ENCODE assay signal across 32 mouse cellular contexts in genomic region chr7:49069396-49069961, GRCm38 (mm10).
DNase-seq lines count a peak whose midpoint lies in the region; ATAC-seq and TF ChIP-seq lines count a peak whose summit lies in the region.
"Had no signal": no experiment of that assay in that cellular context is flagged by ENCODE, and none has a peak within 500 bp of the region (broad histone marks: within the 10 kb centered on the region; RNA-seq: fewer than 3 reads in every experiment).

No protein-coding gene starts in this region.

- H3K9ac ChIP-seq in hindbrain, embryonic 11.5 days (ENCODE audit: low read depth, low read length) = no peak overlapping the region
- no peak overlapping the region for H3K9ac ChIP-seq in liver, adult 2 months (ENCODE audit: low read depth, low read length)
- H3K9ac ChIP-seq: embryonic facial prominence, embryonic 12.5 days; forebrain, embryonic 15.5 days; heart, embryonic 12.5 days; intestine, embryonic 15.5 days; limb, embryonic 13.5 days; liver, embryonic 13.5 days; neural tube, embryonic 15.5 days had no signal

- WGBS in hindbrain, embryonic 10.5 days = 56% methylated on average over 12 of the region's 12 CpGs
- WGBS in hindbrain, embryonic 11.5 days = 45% methylated on average over 12 of the region's 12 CpGs
- 81% methylated on average over 12 of the region's 12 CpGs for WGBS in liver, adult 2 months

- TF ChIP-seq POLR2A in liver, adult 2 months (IDR thresholded peaks at IDR 0.05; ENCODE audit: extremely low read depth, insufficient read depth, low read length) = no peak

- H3K27ac ChIP-seq in hindbrain, embryonic 10.5 days = peak overlapping the region; percentile 60; the same call in 1 of the 2 replicates
- no peak overlapping the region for H3K27ac ChIP-seq in hindbrain, embryonic 11.5 days (ENCODE audit: low read depth, low read length)
- no peak overlapping the region for H3K27ac ChIP-seq in liver, adult 2 months (replicated peaks; ENCODE audit: insufficient read depth, low read depth, low read length)
- H3K27ac ChIP-seq: embryonic facial prominence, embryonic 12.5 days; forebrain, embryonic 10.5 days; forebrain, embryonic 15.5 days; gastrocnemius, adult 2 months; hindbrain, postnatal 0 days; intestine, embryonic 15.5 days; limb, embryonic 13.5 days; liver, embryonic 13.5 days; neural tube, embryonic 15.5 days had no signal

- peaks cover 85% of the 10 kb centered on the region for H3K4me1 ChIP-seq in hindbrain, embryonic 10.5 days (replicated peaks)
- H3K4me1 ChIP-seq in hindbrain, embryonic 11.5 days (replicated peaks; ENCODE audit: control insufficient read depth, insufficient read depth, low read length) = peaks cover 32% of the 10 kb centered on the region
- H3K4me1 ChIP-seq in liver, adult 2 months (ENCODE audit: control insufficient read depth, insufficient read depth, low read length) = no peaks in the 10 kb centered on the region
- H3K4me1 ChIP-seq: embryonic facial prominence, embryonic 12.5 days; intestine, embryonic 15.5 days; liver, embryonic 13.5 days; megakaryocyte, embryonic 14.5 days had no signal

- no peak overlapping the region for H3K4me3 ChIP-seq in hindbrain, embryonic 10.5 days
- no peak overlapping the region for H3K4me3 ChIP-seq in hindbrain, embryonic 11.5 days (ENCODE audit: low read depth, low read length)
- no peak overlapping the region for H3K4me3 ChIP-seq in liver, adult 2 months (ENCODE audit: insufficient read depth, low read depth, low read length)
- H3K4me3 ChIP-seq: embryonic facial prominence, embryonic 12.5 days; forebrain, embryonic 10.5 days; forebrain, embryonic 15.5 days; gastrocnemius, adult 2 months; heart, embryonic 12.5 days; intestine, embryonic 15.5 days; limb, embryonic 13.5 days; liver, embryonic 13.5 days; megakaryocyte, embryonic 14.5 days; neural tube, embryonic 15.5 days had no signal

- peaks cover 41% of the 10 kb centered on the region for H3K27me3 ChIP-seq in hindbrain, embryonic 10.5 days (ENCODE audit: insufficient read depth, poor library complexity, severe bottlenecking)
- no peaks in the 10 kb centered on the region for H3K27me3 ChIP-seq in hindbrain, embryonic 11.5 days (ENCODE audit: control insufficient read depth, insufficient read depth, low read length)
- H3K27me3 ChIP-seq in liver, adult 2 months (ENCODE audit: control insufficient read depth, insufficient read depth, low read length) = no peaks in the 10 kb centered on the region
- H3K27me3 ChIP-seq: heart, embryonic 12.5 days; intestine, embryonic 15.5 days; liver, embryonic 13.5 days; neural tube, embryonic 15.5 days had no signal

- DNase-seq in hindbrain, embryonic 10.5 days (ENCODE audit: low spot score) = no peak
- DNase-seq in hindbrain, embryonic 11.5 days (ENCODE audit: low spot score) = no peak
- peak; percentile 28 for DNase-seq in liver, adult 2 months (ENCODE audit: extremely low read depth, low read depth, low spot score)
- no peak for DNase-seq in liver
- peak; percentile 52 for DNase-seq in retina, embryonic 14.5 days (ENCODE audit: low spot score)
- DNase-seq in retina, postnatal 1 day = no peak
- DNase-seq in cerebellum, postnatal 36 days = no peak
- DNase-seq: adrenal gland, adult 8-10 months; cerebellum, adult 2 months; cerebellum, postnatal 25 days; gastrocnemius, adult 2 months; gastrocnemius, postnatal 36 days; heart, adult 18-20 months; heart, postnatal 4 days; kidney, postnatal 4 days; liver, embryonic 13.5 days; lung, adult 18-20 months; lung, postnatal 4 days; right cerebral cortex, adult 18-20 months; spleen, adult 18-20 months; thymus, postnatal 14 days had no signal

- no peak for TF ChIP-seq CTCF in liver, adult 2 months (IDR thresholded peaks at IDR 0.05; ENCODE audit: low read depth, low read length)

- no peaks in the 10 kb centered on the region for H3K9me3 ChIP-seq in hindbrain, embryonic 10.5 days
- no peaks in the 10 kb centered on the region for H3K9me3 ChIP-seq in hindbrain, embryonic 11.5 days (ENCODE audit: control insufficient read depth, low read length)
- H3K9me3 ChIP-seq: embryonic facial prominence, embryonic 12.5 days; forebrain, embryonic 10.5 days; forebrain, embryonic 15.5 days; heart, embryonic 12.5 days; intestine, embryonic 15.5 days; limb, embryonic 13.5 days; liver, embryonic 13.5 days; megakaryocyte, embryonic 14.5 days; neural tube, embryonic 15.5 days had no signal

- ATAC-seq in hindbrain, embryonic 11.5 days (ENCODE audit: low FRiP score) = no peak
- ATAC-seq: CD4-positive, CD25-positive, alpha-beta regulatory T cell, adult 4 months; forebrain, embryonic 15.5 days; intestine, embryonic 15.5 days; lung, postnatal 0 days had no signal

- no peaks in the 10 kb centered on the region for H3K79me2 ChIP-seq in liver, adult 2 months (ENCODE audit: control insufficient read depth, insufficient read depth, low read length)

- H3K36me3 ChIP-seq in hindbrain, embryonic 10.5 days = no peaks in the 10 kb centered on the region
- H3K36me3 ChIP-seq in hindbrain, embryonic 11.5 days (ENCODE audit: control insufficient read depth, insufficient read depth, low read length) = no peaks in the 10 kb centered on the region
- H3K36me3 ChIP-seq in liver, adult 2 months (ENCODE audit: control insufficient read depth, insufficient read depth, low read length) = no peaks in the 10 kb centered on the region
- H3K36me3 ChIP-seq: embryonic facial prominence, embryonic 12.5 days; forebrain, embryonic 10.5 days; forebrain, embryonic 15.5 days; heart, embryonic 12.5 days; intestine, embryonic 15.5 days; limb, embryonic 13.5 days; liver, embryonic 13.5 days; neural tube, embryonic 15.5 days had no signal

- no peak overlapping the region for H3K4me2 ChIP-seq in hindbrain, embryonic 11.5 days (replicated peaks; ENCODE audit: low read depth, low read length)
- H3K4me2 ChIP-seq: embryonic facial prominence, embryonic 12.5 days; forebrain, embryonic 15.5 days; heart, embryonic 12.5 days; intestine, embryonic 15.5 days; limb, embryonic 13.5 days; liver, embryonic 13.5 days; neural tube, embryonic 15.5 days had no signal

Comparison
In these comparisons a context has a peak if more than half of its experiments do, and no peak if none do; other contexts are left out.
1. DNase-seq: peak in liver, adult 2 months (single experiment) and retina, embryonic 14.5 days (single experiment); none in hindbrain, embryonic 10.5 days (single experiment), hindbrain, embryonic 11.5 days (single experiment), liver (single experiment), retina, postnatal 1 day (single experiment) and cerebellum, postnatal 36 days (0 of 2).